Mouse (Mus musculus) liver, adult 2 months (tissue): ENCODE measurements at regions not wholly inside any gene's neighbourhood (a gene's known extent, or its start where the extent isn't known, plus 50 kb on each side); places are given as distances from the start of the nearest gene placed in this dataset.

Source experiments
- CTCF ChIP-seq: fragments of 200-500 bp; IDR thresholded peaks from 2 replicates; pipeline ENCODE4 v1.5.1; 2011; ENCODE audit warnings: low read depth, low read length, control low read depth
- POLR2A ChIP-seq: fragments of 200-500 bp; IDR thresholded peaks from 2 replicates; pipeline ENCODE4 v1.6.1; 2011; ENCODE audit warnings: low read length, control low read depth; ENCODE audit not compliant: insufficient read depth; ENCODE audit errors: extremely low read depth

- TF ChIP-seq POLR2A (no peak), CTCF (no peak)
These were observed 60.9 kb upstream of the Cfap36 start for GRCm38 (mm10) chr11:29308024-29308598.
